Mouse (Mus musculus): Measurements from ENCODE around the gene Dysf. TPM values are rescaled to one million over a fixed set of nuclear protein-coding genes. Genes with fewer than 3 reads are reported as not detected.

The Dysf gene
- 20.7 and 20.8 TPM in 2 replicates for polyA plus RNA-seq (2012; rRNA removed)

DNA sequence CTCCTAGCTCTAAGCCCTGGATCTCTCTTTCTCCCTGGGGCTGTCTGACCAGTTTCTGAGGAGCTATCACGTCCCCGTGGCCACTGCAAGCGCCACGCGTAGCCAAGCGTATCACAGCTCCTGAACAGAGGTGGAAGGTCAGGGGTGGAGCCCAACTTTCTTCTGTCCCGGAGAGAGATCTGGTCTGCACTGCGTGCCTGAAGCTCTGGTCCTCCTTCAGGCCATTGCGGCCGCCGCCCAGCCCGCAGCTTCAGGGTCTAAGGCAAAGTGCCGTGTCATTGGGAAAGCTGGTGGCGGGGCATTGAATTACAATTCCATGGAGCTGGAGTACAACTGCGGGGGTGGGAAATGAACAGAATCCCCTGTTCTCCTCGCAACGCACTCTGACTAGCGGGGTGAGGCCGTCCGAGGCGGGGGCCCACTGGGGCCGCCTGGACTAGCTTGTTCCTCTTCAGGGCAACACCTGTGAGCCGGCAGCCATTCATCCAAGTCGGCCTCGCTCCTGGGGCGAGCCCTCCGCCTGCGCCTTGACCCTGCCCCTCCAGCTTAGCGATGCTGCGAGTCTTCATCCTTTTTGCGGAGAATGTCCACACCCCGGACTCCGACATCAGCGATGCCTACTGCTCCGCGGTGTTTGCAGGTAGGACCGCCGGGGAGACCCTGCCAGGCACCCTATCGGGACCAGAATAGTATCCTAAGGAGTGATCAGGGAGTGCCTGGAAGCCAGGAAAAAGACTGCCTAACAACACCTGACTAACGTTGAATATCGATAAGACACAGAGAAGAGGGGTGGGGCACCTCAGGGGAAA lies at the start of gene Dysf:
Gene Dysf (plus strand): TSS at position 228 of the 809 bp plus-strand sequence.
- Histone ChIP-seq H3K4me3 (ENCODE audit: insufficient read depth, low read depth, low read length) (peak within 1 kb of the TSS; percentile 35), H3K27me3 (replicated peaks; ENCODE audit: control insufficient read depth, insufficient read depth, low read length) (no peaks in the 10 kb centered on the region), H3K36me3 (ENCODE audit: control insufficient read depth, insufficient read depth, low read length) (no peaks in the 10 kb centered on the region), H3K4me1 (ENCODE audit: control insufficient read depth, insufficient read depth, low read length) (peaks cover 11% of the 10 kb centered on the region), H3K27ac (ENCODE audit: insufficient read depth, low read depth, low read length) (no peak within 1 kb of the TSS)
- WGBS, result 3% methylated on average over 41 of the region's 41 CpGs
- TF ChIP-seq CTCF (conservative IDR thresholded peaks at IDR 0.05; ENCODE audit: insufficient read depth, insufficient read length, low read depth, low read length) (no peak), POLR2A (IDR thresholded peaks at IDR 0.05; ENCODE audit: low read depth, low read length) (no peak)
- peak; percentile 76 for DNase-seq

DNA sequence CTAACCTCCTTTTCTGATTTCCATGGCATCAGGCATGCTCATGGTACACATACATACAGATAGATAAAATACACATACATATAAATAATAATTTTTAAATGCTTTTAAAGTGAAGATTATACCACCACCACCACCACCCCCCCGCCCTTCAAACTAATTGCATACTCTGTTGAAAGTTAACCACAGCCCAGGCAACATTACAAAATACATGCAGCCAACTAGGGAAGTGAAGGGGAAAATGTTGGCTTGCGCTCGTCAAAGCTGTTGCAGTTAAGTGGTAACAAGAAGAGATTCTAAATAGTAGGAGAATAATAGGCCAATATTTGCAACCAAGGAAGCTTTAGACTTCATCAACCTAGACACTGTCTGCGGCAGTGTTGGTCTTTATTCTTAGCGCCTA lies 20.7 kb upstream of the Dysf start:
- no peaks in the 10 kb centered on the region; the same call in 1 of the 2 replicates for H3K36me3 ChIP-seq (ENCODE audit: control insufficient read depth, insufficient read depth, low read length)

DNA sequence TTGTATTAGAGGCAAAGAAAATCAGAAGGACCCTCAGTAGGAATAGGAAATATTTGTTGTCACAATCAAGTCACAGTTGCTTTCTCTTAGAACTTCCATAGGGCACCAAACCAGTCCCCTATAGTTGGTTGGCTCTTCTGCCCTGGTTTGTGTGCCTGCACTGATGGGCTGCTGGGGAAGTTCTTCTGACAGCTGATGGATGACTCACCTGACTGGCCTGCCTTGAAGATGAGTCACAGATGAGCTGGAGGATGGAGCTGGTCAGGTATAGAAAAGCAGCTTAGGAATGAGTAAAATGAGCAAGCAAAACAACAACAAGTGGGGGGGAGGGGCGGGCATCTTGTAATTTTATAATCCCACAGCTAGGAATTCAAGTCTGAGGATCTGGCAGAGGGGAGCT lies 5.7 kb upstream of the Dysf start:
- TF ChIP-seq CTCF (conservative IDR thresholded peaks at IDR 0.05; ENCODE audit: insufficient read depth, insufficient read length, low read depth, low read length), result no peak
- no peak for TF ChIP-seq POLR2A (IDR thresholded peaks at IDR 0.05; ENCODE audit: low read depth, low read length)
- H3K27ac ChIP-seq (ENCODE audit: insufficient read depth, low read depth, low read length), result no peak overlapping the region
- no peak for DNase-seq
- H3K4me3 ChIP-seq (ENCODE audit: insufficient read depth, low read depth, low read length), result no peak overlapping the region
- no peaks in the 10 kb centered on the region; the same call in 1 of the 2 replicates for H3K36me3 ChIP-seq (ENCODE audit: control insufficient read depth, insufficient read depth, low read length)
- H3K4me1 ChIP-seq (ENCODE audit: control insufficient read depth, insufficient read depth, low read length), result no peaks in the 10 kb centered on the region
- 78% methylated on average over 1 of the region's 1 CpGs for WGBS
- H3K27me3 ChIP-seq (replicated peaks; ENCODE audit: control insufficient read depth, insufficient read depth, low read length), result no peaks in the 10 kb centered on the region

More for the DNA sequence above, 20.7 kb upstream of the Dysf start:
- 84% methylated on average over 5 of the region's 5 CpGs for WGBS
- no peak for DNase-seq
- H3K4me1 ChIP-seq (ENCODE audit: control insufficient read depth, insufficient read depth, low read length), result no peaks in the 10 kb centered on the region
- no peaks in the 10 kb centered on the region for H3K27me3 ChIP-seq (replicated peaks; ENCODE audit: control insufficient read depth, insufficient read depth, low read length)
- H3K4me3 ChIP-seq (ENCODE audit: insufficient read depth, low read depth, low read length), result no peak overlapping the region
- TF ChIP-seq POLR2A (IDR thresholded peaks at IDR 0.05; ENCODE audit: low read depth, low read length) (no peak), CTCF (conservative IDR thresholded peaks at IDR 0.05; ENCODE audit: insufficient read depth, insufficient read length, low read depth, low read length) (no peak)
- no peak overlapping the region for H3K27ac ChIP-seq (ENCODE audit: insufficient read depth, low read depth, low read length)

DNA sequence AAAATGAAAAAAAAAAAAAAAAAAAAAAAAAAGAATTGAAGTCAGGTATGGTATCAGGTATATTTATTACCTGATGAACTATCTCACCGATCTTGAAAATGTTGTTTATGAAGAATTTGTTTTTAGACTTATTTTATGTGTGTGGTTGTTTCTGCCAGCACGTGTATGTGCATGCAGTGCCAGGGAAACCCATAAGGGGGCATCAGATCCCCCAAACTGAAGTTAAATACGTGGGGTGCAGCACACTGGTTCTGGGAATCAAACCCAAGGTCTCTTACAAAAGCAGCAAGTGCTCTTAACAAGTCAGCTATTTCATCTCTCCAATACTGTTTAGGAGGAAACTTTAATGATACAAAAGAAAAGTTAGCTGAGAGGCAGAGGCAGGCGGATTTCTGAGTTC lies 4.1 kb upstream of the Dysf start:
- no peaks in the 10 kb centered on the region for H3K27me3 ChIP-seq (replicated peaks; ENCODE audit: control insufficient read depth, insufficient read depth, low read length)
- no peak overlapping the region for H3K4me3 ChIP-seq (ENCODE audit: insufficient read depth, low read depth, low read length)
- no peak overlapping the region for H3K27ac ChIP-seq (ENCODE audit: insufficient read depth, low read depth, low read length)
- no peak for TF ChIP-seq POLR2A (IDR thresholded peaks at IDR 0.05; ENCODE audit: low read depth, low read length)
- TF ChIP-seq CTCF (conservative IDR thresholded peaks at IDR 0.05; ENCODE audit: insufficient read depth, insufficient read length, low read depth, low read length), result no peak
- H3K36me3 ChIP-seq (ENCODE audit: control insufficient read depth, insufficient read depth, low read length), result no peaks in the 10 kb centered on the region
- no peaks in the 10 kb centered on the region for H3K4me1 ChIP-seq (ENCODE audit: control insufficient read depth, insufficient read depth, low read length)
- no peak for DNase-seq
- WGBS, result 93% methylated on average over 4 of the region's 4 CpGs

DNA sequence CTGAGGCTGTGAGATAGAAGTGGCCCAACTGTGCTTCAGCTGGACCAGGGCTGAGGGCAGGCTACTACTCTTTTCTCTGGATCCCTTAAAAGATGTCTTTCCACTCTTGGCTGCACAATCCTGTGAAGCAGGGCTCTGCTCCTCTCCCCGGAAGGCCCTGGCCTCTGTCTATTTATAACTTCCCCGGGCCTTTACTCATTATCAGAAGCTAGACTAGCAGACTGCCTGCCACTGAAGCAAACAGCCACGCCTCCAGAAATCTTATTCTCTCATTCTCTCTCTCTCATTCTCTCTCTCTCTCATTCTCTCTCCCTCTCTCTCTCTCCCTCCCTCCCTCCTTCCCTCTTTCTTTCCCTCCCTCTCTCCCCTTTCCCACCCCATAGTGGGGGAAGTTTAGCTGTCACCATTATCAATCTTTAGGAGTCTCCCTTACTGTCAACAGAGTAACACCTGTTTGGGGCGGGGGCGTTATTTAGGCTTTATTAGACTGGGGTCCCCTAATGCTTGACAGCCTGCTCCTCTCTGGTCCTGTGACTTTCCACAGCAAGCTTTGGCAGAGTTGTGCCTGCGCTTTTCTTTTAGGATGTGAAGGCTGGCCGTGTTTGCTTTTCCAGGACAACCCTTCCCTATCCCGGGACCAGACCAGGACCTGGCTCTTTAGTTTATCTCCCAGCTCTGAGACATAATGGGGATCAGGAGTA lies 932 bp downstream of the Dysf start:
- Histone ChIP-seq H3K4me1 (ENCODE audit: control insufficient read depth, insufficient read depth, low read length) (peaks cover 11% of the 10 kb centered on the region), H3K4me3 (ENCODE audit: insufficient read depth, low read depth, low read length) (peak overlapping the region; percentile 35; the same call in 1 of the 2 replicates), H3K36me3 (ENCODE audit: control insufficient read depth, insufficient read depth, low read length) (no peaks in the 10 kb centered on the region), H3K27ac (ENCODE audit: insufficient read depth, low read depth, low read length) (0 out of 2 replicates have a peak overlapping the region, but pooled peaks have one; percentile 7), H3K27me3 (replicated peaks; ENCODE audit: control insufficient read depth, insufficient read depth, low read length) (no peaks in the 10 kb centered on the region)
- TF ChIP-seq POLR2A (IDR thresholded peaks at IDR 0.05; ENCODE audit: low read depth, low read length), result no peak
- no peak for TF ChIP-seq CTCF (conservative IDR thresholded peaks at IDR 0.05; ENCODE audit: insufficient read depth, insufficient read length, low read depth, low read length)
- peak; percentile 56 for DNase-seq
- WGBS, result 50% methylated on average over 8 of the region's 8 CpGs

DNA sequence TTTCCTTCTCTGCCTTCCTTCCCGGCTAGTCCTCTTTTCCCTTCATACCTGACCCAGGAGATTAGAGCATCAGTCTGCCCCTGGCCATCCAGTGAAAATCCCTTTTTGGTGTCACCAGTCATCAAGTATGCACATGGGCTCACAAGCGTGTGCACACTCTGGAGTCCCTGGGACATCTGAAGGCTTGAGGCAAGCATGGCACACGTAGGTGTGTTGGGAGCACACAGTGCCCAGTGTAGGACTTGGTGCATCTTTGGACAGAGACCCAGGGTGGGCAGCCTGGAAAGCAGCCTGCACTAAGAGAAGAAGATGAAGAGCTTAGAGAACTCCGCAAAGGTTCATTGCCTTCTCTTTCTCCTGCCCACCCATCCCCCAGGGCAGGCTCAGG lies 1.5 kb downstream of the Dysf start:
- H3K4me3 ChIP-seq (ENCODE audit: insufficient read depth, low read depth, low read length), result no peak overlapping the region
- H3K36me3 ChIP-seq (ENCODE audit: control insufficient read depth, insufficient read depth, low read length), result no peaks in the 10 kb centered on the region
- 60% methylated on average over 4 of the region's 4 CpGs for WGBS
- 0 out of 2 replicates have a peak overlapping the region, but pooled peaks have one; percentile 7 for H3K27ac ChIP-seq (ENCODE audit: insufficient read depth, low read depth, low read length)
- peaks cover 11% of the 10 kb centered on the region for H3K4me1 ChIP-seq (ENCODE audit: control insufficient read depth, insufficient read depth, low read length)
- H3K27me3 ChIP-seq (replicated peaks; ENCODE audit: control insufficient read depth, insufficient read depth, low read length), result no peaks in the 10 kb centered on the region
- TF ChIP-seq POLR2A (IDR thresholded peaks at IDR 0.05; ENCODE audit: low read depth, low read length) (no peak), CTCF (conservative IDR thresholded peaks at IDR 0.05; ENCODE audit: insufficient read depth, insufficient read length, low read depth, low read length) (no peak)
- no peak for DNase-seq

Measured in kidney, adult 2 months (tissue).